Mouse (Mus musculus): ENCODE data around the gene Cops2.

GRCm38 (mm10) chr2:125801947-125802346 is 57.0 kb downstream of the Cops2 start:
- TF ChIP-seq CTCF (IDR thresholded peaks at IDR 0.05; ENCODE audit: borderline replicate concordance, insufficient read depth, low read length) (no peak), POLR2A (IDR thresholded peaks at IDR 0.05; ENCODE audit: low read depth, low read length) (no peak)

Data from embryonic fibroblast, embryonic 13.5 days (primary cell).